Mouse (Mus musculus) heart, postnatal 0 days (tissue): ENCODE data around the gene Rassf5.

Experiments
- CTCF ChIP-seq: IDR thresholded peaks from 2 replicates; pipeline ENCODE4 v1.5.1; 2016; ENCODE audit warnings: antibody characterized with exemption, control low read depth, low read depth
- EP300 ChIP-seq: IDR thresholded peaks from 2 replicates; pipeline ENCODE4 v1.6.1; 2016; ENCODE audit warnings: antibody characterized with exemption, low read depth

DNA sequence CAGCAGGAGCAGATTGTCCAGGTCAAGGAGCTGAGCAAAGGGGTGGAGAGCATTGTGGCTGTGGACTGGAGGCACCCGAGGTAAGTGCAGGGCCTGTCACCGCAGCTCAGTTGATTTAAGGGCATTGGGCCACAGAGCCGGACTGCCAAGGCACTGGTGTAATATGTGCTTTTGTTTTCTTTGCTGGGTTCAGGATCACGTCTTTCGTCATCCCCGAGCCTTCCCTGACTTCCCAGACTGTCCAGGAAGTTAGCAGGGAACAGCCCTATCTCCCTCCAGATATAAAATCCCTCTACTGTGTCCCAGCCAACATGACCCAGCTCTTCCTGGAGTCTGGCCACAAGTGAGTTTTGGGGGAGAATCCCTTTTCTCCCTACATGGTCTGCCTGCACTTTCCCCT is 80.6 kb downstream of the Rassf5 start:
- TF ChIP-seq CTCF, result no peak
- no peak for TF ChIP-seq EP300
